Mouse (Mus musculus) forebrain, postnatal 0 days (tissue): ENCODE data around the gene Cep85l. TPM values are rescaled to one million over a fixed set of nuclear protein-coding genes. Genes with fewer than 3 reads are reported as not detected.
A peak's percentile ranks its signal among the peaks of the same experiment; 100 is the strongest.

Experiments used
- ATAC-seq: fragments of 200-750 bp; cut with Nextera tagmentation; 2 replicates; pipeline ENCODE4 v1.8.0; 2017; ENCODE audit warnings: mild to moderate bottlenecking, moderate library complexity
- DNase-seq: peaks from one replicate; pipeline ENCODE4 v3.0.0-alpha.2; 2015
- H3K27ac ChIP-seq: fragments of 300-500 bp; sonication (generic); 2 replicates; pipeline ENCODE4 v1.5.1; 2014; ENCODE audit warnings: low read depth, mild to moderate bottlenecking, antibody characterized with exemption, low read length, moderate library complexity, mixed read lengths
- H3K27me3 ChIP-seq: fragments of 300-500 bp; sonication (generic); 2 replicates; pipeline ENCODE4 v1.6.1; 2014; ENCODE audit warnings: mild to moderate bottlenecking, low read length, mixed read lengths; ENCODE audit not compliant: insufficient read depth
- H3K36me3 ChIP-seq: fragments of 300-500 bp; sonication (generic); 2 replicates; pipeline ENCODE4 v1.6.1; 2014; ENCODE audit warnings: mild to moderate bottlenecking, moderate library complexity; ENCODE audit not compliant: insufficient read depth
- H3K4me1 ChIP-seq: fragments of 300-500 bp; sonication (generic); 2 replicates; pipeline ENCODE4 v1.6.1; 2014; ENCODE audit warnings: antibody characterized with exemption; ENCODE audit not compliant: insufficient read depth
- H3K4me2 ChIP-seq: fragments of 300-500 bp; sonication (generic); 2 replicates; pipeline ENCODE4 v1.6.1; 2014; ENCODE audit warnings: low read depth, mild to moderate bottlenecking, moderate library complexity
- H3K4me3 ChIP-seq: fragments of 300-500 bp; sonication (generic); 2 replicates; pipeline ENCODE4 v1.5.1; 2014; ENCODE audit warnings: low read depth, low read length, mixed read lengths
- H3K9ac ChIP-seq: fragments of 300-500 bp; sonication (generic); 2 replicates; pipeline ENCODE4 v1.6.1; 2014; ENCODE audit warnings: mild to moderate bottlenecking
- H3K9me3 ChIP-seq: fragments of 300-500 bp; sonication (generic); 2 replicates; pipeline ENCODE4 v1.6.1; 2016; ENCODE audit warnings: low read length
- CTCF ChIP-seq: sonication (generic); IDR thresholded peaks from 2 replicates; pipeline ENCODE4 v1.5.1; 2016; ENCODE audit warnings: antibody characterized with exemption, control low read depth, low read depth
- WGBS: fragments of 180-500 bp; shearing (Covaris S2); extraction: QIAGEN DNeasy Blood & Tissue Kit; methylation state at CpG from one replicate; pipeline ENCODE4 v1.1.7; 2014; 5-methylcytosine and 5-hydroxymethylcytosine counted together
- polyA plus RNA-seq: library from polyadenylated mRNA; unstranded; fragments of >200 nt; fragmentation: Nextera tagmentation; extraction: Ambion mirVana; gene quantifications from 2 replicates; pipeline ENCODE4 v1.2.1, GENCODE M21; 2015
- total RNA-seq: library from RNA; depleted of rRNA; stranded (reverse); fragments of >200 nt; gene quantifications from 2 replicates; pipeline ENCODE4 v1.2.3, GENCODE M21; 2014

Gene Cep85l
- total and polyA plus RNA-seq, 2 experiments from 2014 or later, result 6.9 to 18.2 TPM

- Histone ChIP-seq H3K4me3 (no peak overlapping the region), H3K27me3 (no peaks in the 10 kb centered on the region), H3K4me2 (peak overlapping the region; percentile 33), H3K9me3 (no peaks in the 10 kb centered on the region), H3K36me3 (no peaks in the 10 kb centered on the region), H3K27ac (0 out of 2 replicates have a peak overlapping the region, but pooled peaks have one; percentile 54), H3K4me1 (peaks cover 5% of the 10 kb centered on the region; the same call in 1 of the 2 replicates), H3K9ac (peak overlapping the region; percentile 6; the same call in 1 of the 2 replicates)
- 41% methylated on average over 10 of the region's 10 CpGs for WGBS
- ATAC-seq, result peak; percentile 54
- peak; percentile 32 for DNase-seq
- no peak for TF ChIP-seq CTCF
Observed at GRCm38 (mm10) chr10:53397846-53398539, 18.2 kb upstream of the Cep85l start.

DNA sequence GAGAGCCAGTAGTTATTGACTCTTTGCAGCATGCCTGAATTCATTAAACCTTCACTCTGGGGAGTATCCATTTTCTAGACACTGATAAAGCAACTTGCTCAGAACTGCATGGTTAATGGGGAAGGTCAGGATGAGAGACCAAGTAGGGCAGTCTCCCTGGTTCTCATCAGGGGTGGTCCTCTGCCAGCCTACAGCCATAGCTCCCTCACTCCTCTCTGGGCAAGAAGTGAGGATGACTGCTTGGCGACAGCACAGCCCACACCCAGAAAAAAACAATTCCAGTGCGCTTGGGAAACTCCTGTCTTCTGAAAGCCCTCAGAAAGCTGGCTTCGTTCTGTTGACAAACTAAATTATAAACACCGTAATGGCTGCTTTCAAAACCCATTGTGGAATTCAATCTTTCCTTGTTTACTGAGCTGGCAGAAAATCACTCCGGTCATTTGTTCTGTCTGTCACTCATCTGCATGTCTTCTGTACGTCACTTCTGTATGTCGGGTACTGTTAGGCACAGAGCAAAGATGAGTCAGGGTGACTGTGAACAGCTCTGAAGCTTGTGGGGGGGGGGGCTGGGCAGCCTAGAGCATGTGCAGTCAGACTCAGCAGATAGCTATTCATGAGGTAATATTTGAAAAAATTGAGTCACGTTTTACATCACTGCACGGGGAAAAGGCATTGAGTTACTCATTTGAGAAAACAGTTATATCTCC is 15.3 kb upstream of the Cep85l start:
- H3K9ac ChIP-seq, result no peak overlapping the region
- TF ChIP-seq CTCF, result no peak
- no peak overlapping the region for H3K27ac ChIP-seq
- H3K9me3 ChIP-seq, result no peaks in the 10 kb centered on the region
- 65% methylated on average over 9 of the region's 9 CpGs for WGBS
- DNase-seq (no peak), ATAC-seq (no peak)
- H3K4me3 ChIP-seq, result no peak overlapping the region
- H3K27me3 ChIP-seq, result no peaks in the 10 kb centered on the region
- no peaks in the 10 kb centered on the region for H3K36me3 ChIP-seq
- no peak overlapping the region for H3K4me2 ChIP-seq
- H3K4me1 ChIP-seq, result peaks cover 5% of the 10 kb centered on the region; the same call in 1 of the 2 replicates

- H3K27ac ChIP-seq, result no peak overlapping the region
- no peak for DNase-seq
- no peak overlapping the region for H3K9ac ChIP-seq
- no peak overlapping the region for H3K4me3 ChIP-seq
- peak; percentile 71 for ATAC-seq
- no peaks in the 10 kb centered on the region for H3K36me3 ChIP-seq
- no peaks in the 10 kb centered on the region for H3K9me3 ChIP-seq
- 0 out of 2 replicates have a peak, but pooled peaks cover 4% of the 10 kb centered on the region for H3K4me1 ChIP-seq
- WGBS, result 52% methylated on average over 6 of the region's 6 CpGs
- no peaks in the 10 kb centered on the region for H3K27me3 ChIP-seq
- no peak overlapping the region for H3K4me2 ChIP-seq
- no peak for TF ChIP-seq CTCF
Observed at GRCm38 (mm10) chr10:53388227-53388920, 8.6 kb upstream of the Cep85l start.

- no peak overlapping the region for H3K27ac ChIP-seq
- 85% methylated on average over 5 of the region's 5 CpGs for WGBS
- ATAC-seq, result no peak
Observed at GRCm38 (mm10) chr10:53385438-53385837, 5.7 kb upstream of the Cep85l start.

DNA sequence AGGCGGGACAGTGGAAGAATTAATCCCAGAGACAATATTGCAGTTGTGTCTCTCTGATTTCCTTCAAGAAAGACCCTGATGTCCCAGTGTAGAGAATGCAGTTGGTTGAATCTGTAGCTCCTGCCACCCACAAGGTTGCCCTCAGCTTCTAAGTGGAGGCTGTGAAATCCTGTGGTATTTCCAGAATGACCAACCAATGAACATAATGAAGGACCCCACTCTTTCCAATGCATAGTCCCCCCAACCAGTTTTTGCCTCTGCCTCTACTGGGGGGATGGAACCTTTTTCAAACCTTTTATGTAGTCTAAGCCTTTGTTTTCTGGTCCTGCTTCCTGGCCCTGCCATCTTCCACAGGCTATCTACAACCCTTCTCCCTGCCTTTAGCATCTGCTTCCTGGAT is 5.1 kb upstream of the Cep85l start:
- Histone ChIP-seq H3K4me3 (no peak overlapping the region), H3K9me3 (no peaks in the 10 kb centered on the region), H3K27ac (no peak overlapping the region), H3K4me1 (0 out of 2 replicates have a peak, but pooled peaks cover 4% of the 10 kb centered on the region), H3K36me3 (no peaks in the 10 kb centered on the region), H3K27me3 (no peaks in the 10 kb centered on the region), H3K9ac (no peak overlapping the region), H3K4me2 (no peak overlapping the region)
- WGBS, result 87% methylated on average over 1 of the region's 1 CpGs
- TF ChIP-seq CTCF, result no peak
- no peak for DNase-seq
- no peak for ATAC-seq

More at GRCm38 (mm10) chr10:53385438-53385837, 5.7 kb upstream of the Cep85l start:
- TF ChIP-seq CTCF, result no peak
- H3K4me3 ChIP-seq, result no peak overlapping the region
- no peaks in the 10 kb centered on the region for H3K27me3 ChIP-seq
- H3K9me3 ChIP-seq, result no peaks in the 10 kb centered on the region
- 0 out of 2 replicates have a peak, but pooled peaks cover 4% of the 10 kb centered on the region for H3K4me1 ChIP-seq
- H3K9ac ChIP-seq, result no peak overlapping the region
- no peak overlapping the region for H3K4me2 ChIP-seq
- H3K36me3 ChIP-seq, result no peaks in the 10 kb centered on the region
- no peak for DNase-seq

- Histone ChIP-seq H3K36me3 (no peaks in the 10 kb centered on the region), H3K4me3 (no peak overlapping the region), H3K9me3 (no peaks in the 10 kb centered on the region), H3K27ac (no peak overlapping the region), H3K9ac (no peak overlapping the region), H3K4me2 (no peak overlapping the region), H3K27me3 (no peaks in the 10 kb centered on the region), H3K4me1 (no peaks in the 10 kb centered on the region)
- DNase-seq, result no peak
- no peak for ATAC-seq
- 75% methylated on average over 7 of the region's 7 CpGs for WGBS
- no peak for TF ChIP-seq CTCF
Observed at GRCm38 (mm10) chr10:53382696-53383365, 3.1 kb upstream of the Cep85l start.
